Mouse (Mus musculus): ENCODE measurements at regions not wholly inside any gene's neighbourhood (a gene's known extent, or its start where the extent isn't known, plus 50 kb on each side); places are given as distances from the start of the nearest gene placed in this dataset.

GRCm38 (mm10) chr4:8381408-8382124 lies 142.7 kb upstream of the Car8 start:
- ChIA-PET CTCF (interaction anchor here in 3 of 4 experiments (0.7 to 1.9 kb wide), 5 partner anchors 262 to 744 kb away, joined by 3 to 7 read pairs (median 6); no protein-coding TSS in a partner anchor), POLR2A (no interaction called here)

GRCm38 (mm10) chr4:8380711-8381338 lies 142.0 kb upstream of the Car8 start:
- ChIA-PET POLR2A (no interaction called here), CTCF (interaction anchor here in 3 of 4 experiments (0.5 to 1.9 kb wide), 5 partner anchors 262 to 716 kb away, joined by 3 to 7 read pairs (median 6); no protein-coding TSS in a partner anchor)

- POLR2A ChIA-PET: no interaction called here
- CTCF ChIA-PET: no interaction called here
Measured at GRCm38 (mm10) chr4:8374737-8375489, 136.1 kb upstream of the Car8 start.

GRCm38 (mm10) chr4:8374061-8374460 lies 135.2 kb upstream of the Car8 start:
- POLR2A ChIA-PET: no interaction called here

GRCm38 (mm10) chr4:8372069-8372468 lies 133.2 kb upstream of the Car8 start:
- CTCF ChIA-PET: interaction anchor here in 1 of 4 experiments (1.0 kb wide), 1 partner anchor 295 kb away, joined by 3 read pairs; no protein-coding TSS in a partner anchor
- POLR2A ChIA-PET: no interaction called here

More at GRCm38 (mm10) chr4:8374061-8374460, 135.2 kb upstream of the Car8 start:
- CTCF ChIA-PET: no interaction called here

GRCm38 (mm10) chr4:8370786-8371185 lies 131.9 kb upstream of the Car8 start:
- POLR2A ChIA-PET: no interaction called here
- CTCF ChIA-PET: interaction anchor here in 1 of 4 experiments (0.5 kb wide), 1 partner anchor 287 kb away, joined by 4 read pairs; no protein-coding TSS in a partner anchor

GRCm38 (mm10) chr4:8367487-8368276 lies 128.8 kb upstream of the Car8 start:
- ChIA-PET CTCF (interaction anchor here in 1 of 4 experiments (1.2 kb wide), 1 partner anchor 283 kb away, joined by 3 read pairs; no protein-coding TSS in a partner anchor), POLR2A (no interaction called here)

GRCm38 (mm10) chr4:8366978-8367377 lies 128.1 kb upstream of the Car8 start:
- CTCF ChIA-PET: no interaction called here
- POLR2A ChIA-PET: no interaction called here

- POLR2A ChIA-PET: interaction anchor here in 1 of 4 experiments (0.6 kb wide), 1 partner anchor 174 kb away, joined by 4 read pairs; no protein-coding TSS in a partner anchor
- CTCF ChIA-PET: no interaction called here
Measured at GRCm38 (mm10) chr4:8362409-8362808, 123.6 kb upstream of the Car8 start.

GRCm38 (mm10) chr4:8361931-8362330 lies 123.1 kb upstream of the Car8 start:
- ChIA-PET POLR2A (interaction anchor here in 1 of 4 experiments (0.6 kb wide), 1 partner anchor 175 kb away, joined by 4 read pairs; no protein-coding TSS in a partner anchor), CTCF (interaction anchor here in 1 of 4 experiments (0.7 kb wide), 1 partner anchor 279 kb away, joined by 4 read pairs; no protein-coding TSS in a partner anchor)

GRCm38 (mm10) chr4:8361305-8361704 lies 122.5 kb upstream of the Car8 start:
- POLR2A ChIA-PET: no interaction called here

GRCm38 (mm10) chr4:8357443-8357842 lies 118.6 kb upstream of the Car8 start:
- ChIA-PET CTCF (no interaction called here), POLR2A (interaction anchor here in 2 of 4 experiments (0.7 kb wide), 2 partner anchors 122 to 203 kb away, joined by 3 read pairs; no protein-coding TSS in a partner anchor)

More at GRCm38 (mm10) chr4:8361305-8361704, 122.5 kb upstream of the Car8 start:
- CTCF ChIA-PET: interaction anchor here in 1 of 4 experiments (0.7 kb wide), 1 partner anchor 280 kb away, joined by 4 read pairs; no protein-coding TSS in a partner anchor

- POLR2A ChIA-PET: interaction anchor here in 1 of 4 experiments (1.1 kb wide), 1 partner anchor 13 kb away, joined by 3 read pairs; no protein-coding TSS in a partner anchor
Measured at GRCm38 (mm10) chr4:8341928-8342327, 103.1 kb upstream of the Car8 start.

GRCm38 (mm10) chr4:8309241-8309987 lies 70.6 kb upstream of the Car8 start:
- CTCF ChIA-PET: no interaction called here
- POLR2A ChIA-PET: no interaction called here

More at GRCm38 (mm10) chr4:8341928-8342327, 103.1 kb upstream of the Car8 start:
- CTCF ChIA-PET: interaction anchor here in 2 of 4 experiments (0.6 kb wide), 2 partner anchors 301 to 681 kb away, joined by 3 to 6 read pairs; no protein-coding TSS in a partner anchor

- POLR2A ChIA-PET: interaction anchor here in 1 of 4 experiments (0.6 kb wide), 1 partner anchor 25 kb away, joined by 3 read pairs; no protein-coding TSS in a partner anchor
- CTCF ChIA-PET: no interaction called here
Measured at GRCm38 (mm10) chr4:8292563-8292962, 53.7 kb upstream of the Car8 start.

GRCm38 (mm10) chr4:8291528-8292492 lies 53.0 kb upstream of the Car8 start:
- POLR2A ChIA-PET: no interaction called here
- CTCF ChIA-PET: no interaction called here

GRCm38 (mm10) chr4:8289901-8290300 lies 51.1 kb upstream of the Car8 start:
- ChIA-PET CTCF (no interaction called here), POLR2A (no interaction called here)

All from embryonic stem cell, embryonic (primary cell).